Mouse (Mus musculus): ENCODE measurements around the gene Elmo2. TPM values are rescaled to one million over a fixed set of nuclear protein-coding genes. Genes with fewer than 3 reads are reported as not detected.

The Elmo2 gene
- polyA plus RNA-seq, 1 experiment from 2014 or later: 44.9 TPM

DNA sequence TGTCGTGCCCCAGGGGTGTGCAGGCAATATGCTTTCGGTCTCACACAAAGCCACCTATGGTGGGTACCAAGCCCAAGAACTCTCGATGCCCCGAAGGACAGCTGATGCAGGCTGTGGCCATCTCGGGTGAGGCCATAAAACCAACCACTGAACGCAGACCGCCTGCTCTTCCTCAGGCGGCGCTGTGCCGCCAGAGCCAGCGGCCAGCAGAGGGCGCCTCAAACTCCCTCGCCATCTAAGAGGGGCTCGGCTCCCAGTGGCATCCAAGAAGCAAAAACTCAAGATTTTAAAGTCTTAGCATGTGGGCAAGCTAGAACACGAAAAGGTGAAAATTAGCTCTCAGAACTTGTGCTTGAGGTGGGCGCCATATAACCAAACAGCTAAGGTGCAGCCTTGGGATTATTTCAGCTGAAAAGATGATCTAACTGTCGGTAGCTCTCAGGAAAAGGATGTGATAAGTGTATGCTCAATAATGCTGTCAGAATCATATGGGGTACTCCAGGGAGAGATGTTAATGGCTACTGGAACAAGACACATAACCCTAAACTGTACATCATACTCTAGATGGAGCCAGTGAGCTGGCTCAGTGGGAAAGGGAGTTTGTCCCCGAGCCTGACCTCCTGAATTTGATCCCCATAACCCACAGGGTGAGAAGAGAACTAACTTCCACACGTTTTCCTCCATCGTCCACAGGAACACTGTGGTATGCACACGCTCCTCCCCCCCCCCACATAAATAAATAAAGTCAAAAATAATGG, 38.2 kb upstream of the Elmo2 start:
- Histone ChIP-seq H3K27me3 (ENCODE audit: control insufficient read depth, insufficient read depth, low read length) (peaks cover 35% of the 10 kb centered on the region), H3K36me3 (ENCODE audit: control insufficient read depth, insufficient read depth) (no peaks in the 10 kb centered on the region), H3K27ac (ENCODE audit: low read length) (no peak overlapping the region), H3K4me1 (ENCODE audit: control insufficient read depth, insufficient read depth, low read length) (peaks cover 9% of the 10 kb centered on the region; the same call in 1 of the 2 replicates), H3K4me3 (ENCODE audit: low read length) (no peak overlapping the region), H3K9ac (ENCODE audit: low read length) (no peak overlapping the region), H3K9me3 (replicated peaks; ENCODE audit: control insufficient read depth, low read length) (no peaks in the 10 kb centered on the region), H3K4me2 (ENCODE audit: low read depth, low read length) (peak overlapping the region; percentile 52)
- ATAC-seq (replicated peaks; ENCODE audit: extremely low read depth, insufficient read depth, low FRiP score): no peak
- 13% methylated on average over 21 of the region's 21 CpGs for WGBS

DNA sequence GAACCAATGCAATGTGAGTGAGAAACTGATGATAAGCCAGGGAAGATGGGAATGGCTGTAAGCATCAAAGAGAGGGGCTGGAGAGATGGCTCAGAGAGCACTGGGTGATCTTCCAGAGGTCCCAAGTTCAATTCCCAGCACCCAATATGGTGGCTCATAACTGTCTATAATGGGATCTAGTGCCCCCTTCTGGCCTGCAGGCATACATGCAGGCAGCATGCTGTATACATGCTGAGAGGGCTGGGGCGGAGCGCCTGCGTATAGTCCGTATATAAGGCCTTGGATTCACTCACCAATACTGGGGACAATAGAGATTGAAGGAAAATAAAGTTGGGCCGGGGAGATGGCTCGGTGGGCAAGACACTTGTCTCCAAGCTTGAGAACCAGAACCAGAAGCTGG, 37.0 kb upstream of the Elmo2 start:
- no peak for ATAC-seq (replicated peaks; ENCODE audit: extremely low read depth, insufficient read depth, low FRiP score)
- Histone ChIP-seq H3K27ac (ENCODE audit: low read length) (no peak overlapping the region), H3K27me3 (ENCODE audit: control insufficient read depth, insufficient read depth, low read length) (peaks cover 28% of the 10 kb centered on the region)

GRCm38 (mm10) chr2:165360861-165361260, 34.6 kb upstream of the Elmo2 start:
- Histone ChIP-seq H3K4me1 (ENCODE audit: control insufficient read depth, insufficient read depth, low read length) (no peaks in the 10 kb centered on the region), H3K36me3 (ENCODE audit: control insufficient read depth, insufficient read depth) (no peaks in the 10 kb centered on the region), H3K4me2 (ENCODE audit: low read depth, low read length) (no peak overlapping the region), H3K27me3 (ENCODE audit: control insufficient read depth, insufficient read depth, low read length) (peaks cover 14% of the 10 kb centered on the region; the same call in 1 of the 2 replicates), H3K4me3 (ENCODE audit: low read length) (no peak overlapping the region), H3K9me3 (replicated peaks; ENCODE audit: control insufficient read depth, low read length) (no peaks in the 10 kb centered on the region), H3K9ac (ENCODE audit: low read length) (no peak overlapping the region), H3K27ac (ENCODE audit: low read length) (no peak overlapping the region)
- ATAC-seq (replicated peaks; ENCODE audit: extremely low read depth, insufficient read depth, low FRiP score): no peak
- WGBS: 0% methylated on average over 1 of the region's 1 CpGs

More for the DNA sequence above, 37.0 kb upstream of the Elmo2 start:
- Histone ChIP-seq H3K4me2 (ENCODE audit: low read depth, low read length) (no peak overlapping the region), H3K9ac (ENCODE audit: low read length) (no peak overlapping the region), H3K36me3 (ENCODE audit: control insufficient read depth, insufficient read depth) (no peaks in the 10 kb centered on the region), H3K9me3 (replicated peaks; ENCODE audit: control insufficient read depth, low read length) (no peaks in the 10 kb centered on the region), H3K4me1 (ENCODE audit: control insufficient read depth, insufficient read depth, low read length) (peaks cover 6% of the 10 kb centered on the region; the same call in 1 of the 2 replicates), H3K4me3 (ENCODE audit: low read length) (no peak overlapping the region)
- 85% methylated on average over 6 of the region's 6 CpGs for WGBS

- H3K9ac ChIP-seq (ENCODE audit: low read length): no peak overlapping the region
- peaks cover 27% of the 10 kb centered on the region for H3K9me3 ChIP-seq (replicated peaks; ENCODE audit: control insufficient read depth, low read length)
- no peaks in the 10 kb centered on the region for H3K27me3 ChIP-seq (ENCODE audit: control insufficient read depth, insufficient read depth, low read length)
- 86% methylated on average over 20 of the region's 20 CpGs for WGBS
- H3K4me2 ChIP-seq (ENCODE audit: low read depth, low read length): no peak overlapping the region
- H3K4me1 ChIP-seq (ENCODE audit: control insufficient read depth, insufficient read depth, low read length): no peaks in the 10 kb centered on the region
- no peak overlapping the region for H3K4me3 ChIP-seq (ENCODE audit: low read length)
- no peak for ATAC-seq (replicated peaks; ENCODE audit: extremely low read depth, insufficient read depth, low FRiP score)
- H3K36me3 ChIP-seq (ENCODE audit: control insufficient read depth, insufficient read depth): no peaks in the 10 kb centered on the region
- H3K27ac ChIP-seq (ENCODE audit: low read length): no peak overlapping the region
Measured at GRCm38 (mm10) chr2:165351828-165352513, 25.7 kb upstream of the Elmo2 start.

- 28% methylated on average over 8 of the region's 8 CpGs for WGBS
- no peak overlapping the region for H3K4me2 ChIP-seq (ENCODE audit: low read depth, low read length)
- H3K4me3 ChIP-seq (ENCODE audit: low read length): no peak overlapping the region
- no peaks in the 10 kb centered on the region for H3K36me3 ChIP-seq (ENCODE audit: control insufficient read depth, insufficient read depth)
- no peaks in the 10 kb centered on the region for H3K4me1 ChIP-seq (ENCODE audit: control insufficient read depth, insufficient read depth, low read length)
- H3K9me3 ChIP-seq (replicated peaks; ENCODE audit: control insufficient read depth, low read length): peaks cover 27% of the 10 kb centered on the region
- no peak for ATAC-seq (replicated peaks; ENCODE audit: extremely low read depth, insufficient read depth, low FRiP score)
- no peak overlapping the region for H3K27ac ChIP-seq (ENCODE audit: low read length)
- H3K9ac ChIP-seq (ENCODE audit: low read length): no peak overlapping the region
- no peaks in the 10 kb centered on the region for H3K27me3 ChIP-seq (ENCODE audit: control insufficient read depth, insufficient read depth, low read length)
Measured at GRCm38 (mm10) chr2:165349466-165349865, 23.2 kb upstream of the Elmo2 start.

DNA sequence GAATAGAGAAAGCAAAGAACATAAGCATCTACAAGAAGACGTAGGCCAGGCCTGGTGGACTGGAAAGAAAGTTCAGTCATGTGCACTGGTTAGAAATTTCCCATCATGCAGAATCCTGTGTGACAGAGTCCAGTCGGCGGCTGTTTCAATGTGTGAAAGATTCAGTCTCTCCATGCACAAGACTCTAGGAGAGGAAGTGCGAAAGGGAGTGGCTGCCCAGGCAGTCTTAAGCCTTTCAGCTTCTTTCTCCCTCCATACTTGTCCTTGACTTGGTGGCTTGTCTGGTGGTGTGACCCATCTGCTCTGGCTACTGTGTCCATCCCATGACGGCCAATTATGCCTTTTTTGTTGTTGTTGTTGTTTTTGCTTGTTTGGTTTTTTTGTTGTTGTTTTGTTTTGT, 19.9 kb upstream of the Elmo2 start:
- ATAC-seq (replicated peaks; ENCODE audit: extremely low read depth, insufficient read depth, low FRiP score): no peak
- 81% methylated on average over 5 of the region's 5 CpGs for WGBS

GRCm38 (mm10) chr2:165337191-165337590, 10.9 kb upstream of the Elmo2 start:
- no peak for ATAC-seq (replicated peaks; ENCODE audit: extremely low read depth, insufficient read depth, low FRiP score)
- WGBS: 30% methylated on average over 3 of the region's 3 CpGs
- no peaks in the 10 kb centered on the region for H3K4me1 ChIP-seq (ENCODE audit: control insufficient read depth, insufficient read depth, low read length)
- H3K27me3 ChIP-seq (ENCODE audit: control insufficient read depth, insufficient read depth, low read length): no peaks in the 10 kb centered on the region
- H3K4me2 ChIP-seq (ENCODE audit: low read depth, low read length): no peak overlapping the region
- no peak overlapping the region for H3K27ac ChIP-seq (ENCODE audit: low read length)
- no peaks in the 10 kb centered on the region for H3K9me3 ChIP-seq (replicated peaks; ENCODE audit: control insufficient read depth, low read length)
- no peaks in the 10 kb centered on the region for H3K36me3 ChIP-seq (ENCODE audit: control insufficient read depth, insufficient read depth)
- no peak overlapping the region for H3K9ac ChIP-seq (ENCODE audit: low read length)
- no peak overlapping the region for H3K4me3 ChIP-seq (ENCODE audit: low read length)

More for the DNA sequence above, 19.9 kb upstream of the Elmo2 start:
- Histone ChIP-seq H3K4me1 (ENCODE audit: control insufficient read depth, insufficient read depth, low read length) (no peaks in the 10 kb centered on the region), H3K27ac (ENCODE audit: low read length) (no peak overlapping the region), H3K9ac (ENCODE audit: low read length) (no peak overlapping the region), H3K9me3 (replicated peaks; ENCODE audit: control insufficient read depth, low read length) (0 out of 2 replicates have a peak, but pooled peaks cover 3% of the 10 kb centered on the region), H3K27me3 (ENCODE audit: control insufficient read depth, insufficient read depth, low read length) (no peaks in the 10 kb centered on the region), H3K4me3 (ENCODE audit: low read length) (no peak overlapping the region), H3K36me3 (ENCODE audit: control insufficient read depth, insufficient read depth) (no peaks in the 10 kb centered on the region), H3K4me2 (ENCODE audit: low read depth, low read length) (no peak overlapping the region)

DNA sequence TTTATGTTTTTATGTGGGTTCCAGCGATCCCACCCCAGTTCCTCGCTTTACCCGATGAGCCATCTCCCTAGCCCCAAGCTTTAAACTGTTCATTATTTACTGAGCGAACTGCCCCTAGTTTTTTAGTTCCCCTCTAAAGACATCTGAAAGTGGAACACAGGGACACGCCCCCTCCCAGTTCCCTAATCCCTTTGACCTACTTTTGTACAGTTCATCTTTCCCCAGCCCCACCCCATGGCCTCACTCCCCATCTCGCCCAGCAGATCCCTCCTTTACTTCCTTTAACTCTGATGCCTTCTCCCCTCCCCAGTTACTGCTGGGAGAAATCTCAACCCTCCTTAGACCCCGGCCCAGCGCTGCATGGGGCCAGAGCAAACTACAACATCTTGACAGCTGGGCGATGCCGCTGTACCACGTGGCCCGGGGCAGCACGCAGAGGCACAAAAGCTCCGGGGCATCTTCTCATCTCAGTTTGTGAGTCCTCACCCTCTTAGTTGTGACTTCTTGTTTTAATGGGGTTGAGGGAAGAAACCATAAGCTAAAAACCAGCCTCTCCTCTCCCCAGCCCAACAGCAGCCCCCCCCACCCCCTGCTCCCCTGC, 6.4 kb upstream of the Elmo2 start:
- no peaks in the 10 kb centered on the region for H3K27me3 ChIP-seq (ENCODE audit: control insufficient read depth, insufficient read depth, low read length)
- no peak for ATAC-seq (replicated peaks; ENCODE audit: extremely low read depth, insufficient read depth, low FRiP score)
- H3K9me3 ChIP-seq (replicated peaks; ENCODE audit: control insufficient read depth, low read length): 0 out of 2 replicates have a peak, but pooled peaks cover 2% of the 10 kb centered on the region
- WGBS: 52% methylated on average over 14 of the region's 14 CpGs
- no peak overlapping the region for H3K4me2 ChIP-seq (ENCODE audit: low read depth, low read length)
- no peak overlapping the region for H3K27ac ChIP-seq (ENCODE audit: low read length)
- H3K4me3 ChIP-seq (ENCODE audit: low read length): no peak overlapping the region
- H3K36me3 ChIP-seq (ENCODE audit: control insufficient read depth, insufficient read depth): no peaks in the 10 kb centered on the region
- no peaks in the 10 kb centered on the region for H3K4me1 ChIP-seq (ENCODE audit: control insufficient read depth, insufficient read depth, low read length)
- no peak overlapping the region for H3K9ac ChIP-seq (ENCODE audit: low read length)

DNA sequence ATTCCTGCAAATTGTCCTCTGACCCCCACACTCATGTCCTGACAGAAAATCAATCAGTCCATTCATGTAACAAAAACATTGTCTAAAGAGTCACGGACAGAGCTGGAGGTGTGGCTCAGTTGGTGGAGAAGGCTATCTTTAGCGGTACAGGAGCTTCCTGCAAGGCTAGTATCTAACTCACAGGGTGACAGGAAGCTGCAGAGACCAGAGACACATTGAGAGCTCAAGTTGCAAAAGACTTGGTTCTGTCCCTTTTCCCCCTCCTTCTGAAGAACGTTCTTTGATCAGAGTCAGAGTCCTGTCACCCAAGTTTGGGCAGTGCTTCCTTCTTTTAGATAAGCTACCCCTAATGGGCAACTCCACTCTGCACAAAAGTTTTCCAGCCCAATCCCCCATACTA, 3.4 kb upstream of the Elmo2 start:
- Histone ChIP-seq H3K4me3 (ENCODE audit: low read length) (no peak overlapping the region), H3K9ac (ENCODE audit: low read length) (no peak overlapping the region), H3K36me3 (ENCODE audit: control insufficient read depth, insufficient read depth) (no peaks in the 10 kb centered on the region), H3K9me3 (replicated peaks; ENCODE audit: control insufficient read depth, low read length) (0 out of 2 replicates have a peak, but pooled peaks cover 2% of the 10 kb centered on the region), H3K4me1 (ENCODE audit: control insufficient read depth, insufficient read depth, low read length) (peaks cover 16% of the 10 kb centered on the region), H3K27me3 (ENCODE audit: control insufficient read depth, insufficient read depth, low read length) (no peaks in the 10 kb centered on the region), H3K27ac (ENCODE audit: low read length) (no peak overlapping the region), H3K4me2 (ENCODE audit: low read depth, low read length) (no peak overlapping the region)
- no peak for ATAC-seq (replicated peaks; ENCODE audit: extremely low read depth, insufficient read depth, low FRiP score)
- 9% methylated on average over 3 of the region's 3 CpGs for WGBS

Data from heart, embryonic 16.5 days (tissue).